Mouse (Mus musculus): ENCODE results near the gene Pid1. TPM values are rescaled to one million over a fixed set of nuclear protein-coding genes. Genes with fewer than 3 reads are reported as not detected.

Pid1 gene
- total and polyA plus RNA-seq, 3 experiments = not detected

GRCm38 (mm10) chr1:84251205-84251604 lies 112.8 kb downstream of the Pid1 start:
- no peaks in the 10 kb centered on the region for H3K36me3 ChIP-seq (replicated peaks in 1 of 2; ENCODE audit: control insufficient read depth in 1 of 2, insufficient read depth in 1 of 2, low read length in 1 of 2)
- no peaks in the 10 kb centered on the region for H3K9me3 ChIP-seq (replicated peaks; ENCODE audit: low read length)
- no peak overlapping the region for H3K4me2 ChIP-seq (ENCODE audit: insufficient read depth, low read depth, poor library complexity, severe bottlenecking)
- in situ Hi-C loops (cut with MboI; ENCODE audit: low pct_ligation_motif_present, low pct_unique_long_range_greater_than_20kb, low sequenced_read_pairs) (no loop called here), dilution Hi-C loops (cut with MboI; ENCODE audit: extremely low pct_ligation_motif_present, extremely low pct_unique_long_range_greater_than_20kb, low sequenced_read_pairs) (no loop called here)
- no peaks in the 10 kb centered on the region for H3K4me1 ChIP-seq (ENCODE audit: control insufficient read depth in 1 of 2, insufficient read depth in 2 of 2)
- no peaks in the 10 kb centered on the region for H3K27me3 ChIP-seq (replicated peaks)
- TF ChIP-seq ZKSCAN1 (IDR thresholded peaks at IDR 0.05; ENCODE audit: borderline replicate concordance, low read depth, low read length) (no peak), PAX5 (IDR thresholded peaks at IDR 0.05; ENCODE audit: low read length) (no peak), ELF1 (IDR thresholded peaks at IDR 0.05; ENCODE audit: low read depth, low read length) (no peak), CHD2 (IDR thresholded peaks at IDR 0.05; ENCODE audit: low read length) (no peak), POLR2A (IDR thresholded peaks at IDR 0.05; ENCODE audit: low read depth, low read length) (no peak), BHLHE40 (IDR thresholded peaks at IDR 0.05; ENCODE audit: low read depth, low read length) (no peak), E2F4 (IDR thresholded peaks at IDR 0.05; ENCODE audit: insufficient replicate concordance, low read depth, low read length) (no peak), GABPA (IDR thresholded peaks at IDR 0.05; ENCODE audit: insufficient replicate concordance, low read depth, low read length) (no peak), MYC (IDR thresholded peaks at IDR 0.05; ENCODE audit: low read depth, low read length) (no peak), HCFC1 (IDR thresholded peaks at IDR 0.05; ENCODE audit: low read depth, low read length) (no peak), NELFE (IDR thresholded peaks at IDR 0.05; ENCODE audit: low read depth, low read length) (no peak)
- no peak for DNase-seq (ENCODE audit: extremely low read depth)
- no peaks in the 10 kb centered on the region for H3K79me2 ChIP-seq (replicated peaks; ENCODE audit: control insufficient read depth, extremely low read depth, insufficient read depth, poor library complexity, severe bottlenecking)
- H3K4me3 ChIP-seq (replicated peaks in 1 of 3; ENCODE audit: low read depth in 2 of 3, low read length in 2 of 3, poor library complexity in 1 of 3) = no peak overlapping the region
- no peak overlapping the region for H3K27ac ChIP-seq (ENCODE audit: insufficient read depth, low read depth)
- H3K9ac ChIP-seq (ENCODE audit: insufficient read depth, low read depth) = no peak overlapping the region

GRCm38 (mm10) chr1:84250770-84251169 lies 113.2 kb downstream of the Pid1 start:
- no peaks in the 10 kb centered on the region for H3K79me2 ChIP-seq (replicated peaks; ENCODE audit: control insufficient read depth, extremely low read depth, insufficient read depth, poor library complexity, severe bottlenecking)
- in situ Hi-C loops (cut with MboI; ENCODE audit: low pct_ligation_motif_present, low pct_unique_long_range_greater_than_20kb, low sequenced_read_pairs) (no loop called here), dilution Hi-C loops (cut with MboI; ENCODE audit: extremely low pct_ligation_motif_present, extremely low pct_unique_long_range_greater_than_20kb, low sequenced_read_pairs) (no loop called here)
- H3K4me1 ChIP-seq (ENCODE audit: control insufficient read depth in 1 of 2, insufficient read depth in 2 of 2) = no peaks in the 10 kb centered on the region
- no peaks in the 10 kb centered on the region for H3K27me3 ChIP-seq (replicated peaks)
- no peak for DNase-seq (ENCODE audit: extremely low read depth)
- H3K4me3 ChIP-seq (replicated peaks in 1 of 3; ENCODE audit: low read depth in 2 of 3, low read length in 2 of 3, poor library complexity in 1 of 3) = no peak overlapping the region
- no peaks in the 10 kb centered on the region for H3K9me3 ChIP-seq (replicated peaks; ENCODE audit: low read length)
- H3K27ac ChIP-seq (ENCODE audit: insufficient read depth, low read depth) = no peak overlapping the region
- no peaks in the 10 kb centered on the region for H3K36me3 ChIP-seq (replicated peaks in 1 of 2; ENCODE audit: control insufficient read depth in 1 of 2, insufficient read depth in 1 of 2, low read length in 1 of 2)
- H3K4me2 ChIP-seq (ENCODE audit: insufficient read depth, low read depth, poor library complexity, severe bottlenecking) = no peak overlapping the region
- TF ChIP-seq MAFK (IDR thresholded peaks at IDR 0.05; ENCODE audit: insufficient replicate concordance, low read length) = no peak
- TF ChIP-seq MAX (IDR thresholded peaks at IDR 0.05; ENCODE audit: low read length) = no peak
- TF ChIP-seq BHLHE40 (IDR thresholded peaks at IDR 0.05; ENCODE audit: low read depth, low read length) = no peak
- no peak for TF ChIP-seq CTCF (conservative IDR thresholded peaks at IDR 0.05 in 1 of 2, IDR thresholded peaks at IDR 0.05 in 1 of 2; ENCODE audit: low read depth in 2 of 2, low read length in 2 of 2)
- TF ChIP-seq MEF2A (IDR thresholded peaks at IDR 0.05; ENCODE audit: borderline replicate concordance, low read depth, low read length) = no peak
- TF ChIP-seq ELF1 (IDR thresholded peaks at IDR 0.05; ENCODE audit: low read depth, low read length) = no peak
- no peak for TF ChIP-seq MAZ (IDR thresholded peaks at IDR 0.05; ENCODE audit: low read depth, low read length)
- H3K9ac ChIP-seq (ENCODE audit: insufficient read depth, low read depth) = no peak overlapping the region

Measured in CH12.LX (cell line).